In the genomic region with DNA sequence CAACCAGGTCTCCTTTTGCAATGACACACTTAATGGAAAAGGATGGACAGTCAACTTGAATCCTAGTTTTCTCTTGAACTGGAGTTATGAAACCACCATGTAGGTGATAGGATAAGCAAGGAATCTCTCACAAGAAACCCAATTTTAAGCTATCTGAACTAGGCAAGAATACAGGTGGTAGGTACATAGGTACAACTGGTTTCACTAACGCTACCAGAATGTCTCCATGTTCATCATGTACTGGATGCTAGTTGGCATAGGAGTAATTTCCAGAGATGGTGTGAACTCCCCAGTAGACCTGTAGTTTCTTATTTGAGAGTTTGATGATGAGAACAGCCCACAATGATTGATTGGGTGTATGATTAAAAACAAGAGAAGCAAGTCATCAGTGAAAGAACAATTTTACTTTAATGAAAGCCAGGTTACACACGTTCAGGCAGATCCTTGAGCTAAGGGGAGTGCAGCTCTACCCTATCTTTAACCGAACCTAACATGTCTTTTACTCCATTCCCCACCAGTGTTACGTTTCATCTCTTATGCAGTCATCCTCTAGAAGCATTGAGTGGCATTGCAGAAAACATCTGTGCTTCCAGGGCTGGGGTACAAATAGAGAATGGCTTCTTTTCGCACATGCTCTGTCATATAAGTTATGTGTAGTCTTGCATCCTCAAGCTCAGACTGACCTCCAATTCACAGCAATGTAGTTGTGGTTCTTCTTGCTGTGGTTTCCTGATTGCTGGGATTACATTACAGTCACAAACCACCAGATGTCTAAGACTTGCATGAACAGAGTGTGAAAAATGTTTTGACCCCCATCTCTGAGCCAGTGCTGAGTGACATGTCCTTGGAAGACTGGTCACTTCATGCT, we compare ENCODE assay signal across 8 mouse cellular contexts. TPM values are rescaled to one million over a fixed set of nuclear protein-coding genes. Genes with fewer than 3 reads are reported as not detected.
DNase-seq lines count a peak whose midpoint lies in the region; ATAC-seq and TF ChIP-seq lines count a peak whose summit lies in the region.

No protein-coding gene starts in this region.

- peaks cover 14% of the 10 kb centered on the region; the same call in 1 of the 2 replicates for H3K4me1 ChIP-seq in kidney, postnatal 0 days (replicated peaks; ENCODE audit: insufficient read depth, low read length)
- peaks cover 6% of the 10 kb centered on the region for H3K4me1 ChIP-seq in cortical plate, adult 2 months (ENCODE audit: control insufficient read depth, insufficient read depth, low read length)
- peaks cover 4% of the 10 kb centered on the region; the same call in 1 of the 2 replicates for H3K4me1 ChIP-seq in hindbrain, postnatal 0 days (ENCODE audit: insufficient read depth, low read length)

- 31% methylated on average over 5 of the region's 5 CpGs for WGBS in kidney, postnatal 0 days
- WGBS in hindbrain, postnatal 0 days, result 40% methylated on average over 5 of the region's 5 CpGs

- no peak for TF ChIP-seq CTCF in kidney, postnatal 0 days (IDR thresholded peaks at IDR 0.05; ENCODE audit: low read depth)
- no peak for TF ChIP-seq CTCF in cortical plate, adult 2 months (IDR thresholded peaks at IDR 0.05; ENCODE audit: extremely low read depth, insufficient read depth, low read length)
- no peak for TF ChIP-seq CTCF in hindbrain, postnatal 0 days (IDR thresholded peaks at IDR 0.05; ENCODE audit: low read depth)

- H3K4me2 ChIP-seq in kidney, postnatal 0 days (ENCODE audit: low read length), result peak overlapping the region; percentile 77
- peak overlapping the region; percentile 69 for H3K4me2 ChIP-seq in hindbrain, postnatal 0 days (ENCODE audit: low read depth, low read length)

- peak overlapping the region; percentile 85; the same call in 1 of the 2 replicates for H3K9ac ChIP-seq in kidney, postnatal 0 days (ENCODE audit: low read depth, low read length)
- H3K9ac ChIP-seq in hindbrain, postnatal 0 days (replicated peaks; ENCODE audit: low read length), result peak overlapping the region; percentile 90; the same call in 1 of the 2 replicates

- peak overlapping the region; percentile 63 for H3K4me3 ChIP-seq in kidney, postnatal 0 days (replicated peaks; ENCODE audit: low read depth, low read length)
- H3K4me3 ChIP-seq in cortical plate, adult 2 months (ENCODE audit: insufficient read depth, low read length), result peak overlapping the region; percentile 60; the same call in 1 of the 2 replicates
- H3K4me3 ChIP-seq in hindbrain, postnatal 0 days (ENCODE audit: low read length), result peak overlapping the region; percentile 71

- H3K36me3 ChIP-seq in kidney, postnatal 0 days (ENCODE audit: insufficient read depth, low read length), result peaks cover 36% of the 10 kb centered on the region
- peaks cover 30% of the 10 kb centered on the region; the same call in 1 of the 2 replicates for H3K36me3 ChIP-seq in hindbrain, postnatal 0 days (ENCODE audit: insufficient read depth, low read length)

- no peaks in the 10 kb centered on the region for H3K27me3 ChIP-seq in kidney, postnatal 0 days (ENCODE audit: insufficient read depth, low read length)
- no peaks in the 10 kb centered on the region for H3K27me3 ChIP-seq in hindbrain, postnatal 0 days (ENCODE audit: insufficient read depth, low read length)

- peak overlapping the region; percentile 31; the same call in 1 of the 2 replicates for H3K27ac ChIP-seq in kidney, postnatal 0 days
- H3K27ac ChIP-seq in cortical plate, adult 2 months (ENCODE audit: insufficient read depth, low read length), result no peak overlapping the region
- peak overlapping the region; percentile 11; the same call in 1 of the 2 replicates for H3K27ac ChIP-seq in hindbrain, postnatal 0 days

- TF ChIP-seq POLR2A in cortical plate, adult 2 months (IDR thresholded peaks at IDR 0.05; ENCODE audit: extremely low read depth, insufficient read depth, low read length), result peak; percentile 16

- ATAC-seq in kidney, postnatal 0 days (replicated peaks; ENCODE audit: low FRiP score, low read depth), result no peak
- no peak for ATAC-seq in hindbrain, postnatal 0 days
- ATAC-seq in megakaryocyte-erythroid progenitor cell, adult 5-6 weeks (replicated peaks; ENCODE audit: low FRiP score, low TSS enrichment, poor library complexity, severe bottlenecking), result no peak

- DNase-seq in kidney, postnatal 0 days (ENCODE audit: low spot score), result no peak
- DNase-seq in kidney, postnatal 36 days, result no peak
- DNase-seq in hindbrain, postnatal 0 days (ENCODE audit: low spot score), result no peak
- peak; percentile 51 for DNase-seq in naive thymus-derived CD4-positive, alpha-beta T cell, adult 2 months (ENCODE audit: low read depth)
- no peak for DNase-seq in urinary bladder, postnatal 14 days (ENCODE audit: low spot score)
- DNase-seq in lung, postnatal 25 days (ENCODE audit: low spot score), result no peak

- no peaks in the 10 kb centered on the region for H3K9me3 ChIP-seq in kidney, postnatal 0 days (replicated peaks; ENCODE audit: low read length)
- H3K9me3 ChIP-seq in hindbrain, postnatal 0 days (ENCODE audit: low read length), result no peaks in the 10 kb centered on the region

RNA-seq across cellular contexts. Expression of gene Cox20, which starts 2.0 kb away (rescaled TPM):
- polyA plus RNA-seq in kidney, postnatal 0 days (2015; fragmentation: Nextera tagmentation; extraction: Ambion mirVana), result 216 and 225 TPM in 2 replicates
- 62.8 and 63.5 TPM in 2 replicates for polyA plus RNA-seq in cortical plate, adult 2 months (2012; rRNA removed)
- 24.4 and 30.1 TPM in 2 replicates for total RNA-seq in hindbrain, postnatal 0 days (2014; rRNA removed)
- polyA plus RNA-seq in hindbrain, postnatal 0 days (2015; fragmentation: Nextera tagmentation; extraction: Ambion mirVana), result 102 and 117 TPM in 2 replicates
- 205 and 307 TPM in 2 replicates for total RNA-seq in megakaryocyte-erythroid progenitor cell, adult 5-6 weeks (2014; fragmentation: Nextera tagmentation)
- 253 and 262 TPM in 2 replicates for total RNA-seq in megakaryocyte-erythroid progenitor cell, adult 5-6 weeks (2017)

RNA-seq across cellular contexts. Expression of gene Hnrnpu, which starts 16.6 kb away (rescaled TPM):
- polyA plus RNA-seq in kidney, postnatal 0 days (2015; fragmentation: Nextera tagmentation; extraction: Ambion mirVana), result 274 and 302 TPM in 2 replicates
- 317 and 349 TPM in 2 replicates for polyA plus RNA-seq in cortical plate, adult 2 months (2012; rRNA removed)
- 113 and 133 TPM in 2 replicates for total RNA-seq in hindbrain, postnatal 0 days (2014; rRNA removed)
- polyA plus RNA-seq in hindbrain, postnatal 0 days (2015; fragmentation: Nextera tagmentation; extraction: Ambion mirVana), result 185 and 192 TPM in 2 replicates
- total RNA-seq in megakaryocyte-erythroid progenitor cell, adult 5-6 weeks (2014; fragmentation: Nextera tagmentation), result 517 and 688 TPM in 2 replicates
- 688 and 728 TPM in 2 replicates for total RNA-seq in megakaryocyte-erythroid progenitor cell, adult 5-6 weeks (2017)
